Mouse (Mus musculus) spleen, adult 18-20 months (tissue): ENCODE measurements around the gene Slc7a4.
A peak's percentile ranks its signal among the peaks of the same experiment; 100 is the strongest.
"Not testable (repeated sequence)": the region's sequence is repeated elsewhere in the genome, so short reads cannot be mapped to it uniquely, and the experiment has no call there.

Experiments
- DNase-seq, 2 experiments: peaks; one replicate each; pipeline ENCODE4 v3.0.0; 2022; ENCODE audit warnings: mixed read lengths in 2 of 2

Gene Slc7a4

GRCm38 (mm10) chr16:17583064-17583463 lies at the start of gene Slc7a4:
Gene Slc7a4, minus strand, starts transcription at chr16:17583214.
- DNase-seq: no peak

DNA sequence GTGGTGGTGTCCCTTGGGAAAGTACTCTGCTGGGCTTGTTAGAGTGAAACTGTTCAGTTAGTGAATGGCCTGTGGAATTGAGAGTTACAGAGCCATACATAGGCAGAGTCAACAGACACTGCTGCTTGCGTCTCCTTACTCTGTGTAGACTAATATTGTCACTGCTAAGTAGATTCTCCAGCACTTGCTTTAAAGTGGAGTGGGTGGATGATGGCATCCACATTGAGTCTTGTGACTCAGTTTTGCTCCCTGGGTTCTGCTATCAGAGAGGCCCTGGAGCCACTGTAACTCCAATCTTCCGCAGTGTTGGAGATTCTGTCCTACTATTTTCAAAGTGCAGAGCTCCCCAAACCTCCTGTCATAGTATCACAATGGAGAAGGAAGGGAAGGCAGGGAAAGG lies 49.6 kb upstream of the Slc7a4 start:
- no peak for DNase-seq

DNA sequence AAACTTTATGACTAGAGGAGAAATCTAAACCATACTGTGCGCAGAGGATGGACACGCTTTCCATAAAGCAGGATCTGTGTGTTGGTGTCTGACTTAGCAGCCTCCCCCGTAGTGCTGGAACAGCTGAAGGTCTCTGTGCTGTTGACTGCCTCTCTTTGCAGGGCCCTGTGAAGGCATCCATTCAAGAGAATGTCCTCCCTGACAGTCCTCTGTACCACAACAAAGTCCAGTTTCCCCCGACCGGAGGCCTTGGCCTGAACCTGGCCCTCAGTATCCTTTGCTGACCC lies 43.2 kb upstream of the Slc7a4 start:
- no peak for DNase-seq

DNA sequence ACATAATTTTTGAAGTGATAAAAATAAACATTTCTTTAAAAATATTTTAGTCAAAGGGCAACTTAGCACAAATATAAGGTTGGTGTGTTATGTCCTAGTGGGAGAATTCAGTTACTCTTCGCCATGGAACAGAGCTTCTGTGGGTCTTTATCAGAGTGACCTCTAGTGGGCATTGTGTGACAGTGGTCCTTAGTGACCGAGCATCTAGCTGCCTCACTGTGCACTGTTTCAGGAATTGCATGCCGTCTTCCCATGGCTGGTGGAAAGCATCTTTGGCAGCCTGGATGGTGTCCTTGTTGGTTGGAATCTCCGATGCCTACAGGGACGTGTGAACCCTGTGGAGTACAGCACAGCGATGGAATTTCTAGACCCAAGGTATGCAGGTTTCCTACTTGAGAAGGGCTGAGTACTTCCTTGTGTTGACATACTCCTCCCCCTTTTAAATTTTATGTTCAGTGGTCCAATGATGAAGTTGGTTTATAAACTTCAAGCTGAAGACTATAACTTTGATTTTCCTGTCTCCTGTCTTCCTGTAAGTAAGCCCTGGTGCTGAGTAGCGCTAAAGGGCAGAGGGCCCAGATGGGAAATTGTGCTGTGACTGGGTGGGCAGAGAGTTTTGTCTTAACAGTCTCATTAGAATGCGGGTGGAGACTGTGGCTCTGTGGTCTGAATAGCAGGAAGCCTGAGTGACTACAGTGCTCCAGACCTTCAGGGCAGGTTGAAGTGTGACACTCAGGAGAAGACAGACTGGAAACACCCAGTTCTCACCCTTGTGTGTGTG lies 42.7 kb upstream of the Slc7a4 start:
- DNase-seq: no peak

DNA sequence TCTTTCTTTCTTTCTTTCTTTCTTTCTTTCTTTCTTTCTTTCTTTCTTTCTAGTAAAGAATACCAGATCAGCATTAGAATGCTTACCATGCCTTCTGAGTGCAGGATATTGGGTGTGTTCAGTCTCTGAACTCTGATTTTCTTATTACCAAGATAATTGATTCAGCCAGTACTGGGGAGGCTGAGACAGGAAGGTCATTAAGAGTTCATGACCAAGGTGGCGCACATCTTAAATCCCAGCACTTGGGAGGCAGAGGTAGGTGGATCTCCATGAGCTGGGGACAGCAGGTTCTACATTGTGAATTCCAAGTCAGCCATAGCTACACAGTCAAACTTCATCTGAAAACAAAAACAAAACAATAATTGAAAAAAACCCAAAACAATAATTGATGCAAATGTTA lies 38.9 kb upstream of the Slc7a4 start:
- DNase-seq: no peak

DNA sequence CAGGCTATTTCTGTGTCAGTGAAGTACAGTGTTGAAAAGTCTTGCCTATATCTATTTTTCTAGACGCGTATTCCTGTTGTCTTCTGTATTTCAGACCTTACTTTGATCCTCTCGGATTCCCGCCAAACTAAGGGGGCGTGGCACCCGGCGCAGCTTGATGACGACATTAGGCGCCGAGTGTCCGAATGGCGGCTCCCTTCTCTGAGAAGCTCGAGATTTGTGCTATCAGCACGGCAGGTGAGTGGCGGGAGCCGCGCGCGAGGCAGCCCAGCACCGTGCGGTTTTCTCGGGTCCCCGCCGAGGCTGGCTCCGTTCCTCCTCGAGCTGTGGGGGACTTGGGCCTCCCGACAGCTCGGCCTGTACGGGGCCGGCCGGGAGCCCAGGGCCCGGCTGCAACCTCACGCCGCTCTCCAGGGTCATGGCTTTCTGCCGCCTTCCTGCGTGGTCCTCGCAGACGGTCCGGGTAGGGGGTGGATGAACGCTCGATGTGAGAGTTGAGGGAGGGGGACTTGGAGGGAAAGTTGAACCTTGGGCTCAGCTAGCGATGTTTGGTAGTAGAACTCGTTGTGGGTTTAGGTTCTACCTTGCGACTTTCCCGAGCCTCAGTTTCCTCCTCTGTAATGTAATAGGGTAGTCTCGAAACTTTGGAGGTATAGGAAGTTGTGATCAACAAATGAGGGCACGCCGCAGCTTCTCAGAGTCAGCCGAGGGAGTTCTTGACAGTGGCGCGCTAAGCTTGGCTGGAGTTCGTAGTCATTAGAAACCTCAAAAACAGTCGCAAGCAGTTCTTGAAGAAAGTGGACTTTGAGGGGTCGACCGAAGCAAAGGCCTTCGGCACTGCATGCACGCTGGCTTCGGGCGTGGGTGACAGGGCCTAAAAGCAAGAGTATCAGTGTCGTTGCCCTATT lies 36.4 kb upstream of the Slc7a4 start, which contains the start of gene Smpd4:
Gene Smpd4 (plus strand): TSS at position 157 of the 908 bp plus-strand sequence.
- peak; percentile 75 to 94 for DNase-seq

GRCm38 (mm10) chr16:17617922-17618565 lies 35.0 kb upstream of the Slc7a4 start:
- DNase-seq: peak; percentile 19 to 55

GRCm38 (mm10) chr16:17616212-17616611 lies 33.2 kb upstream of the Slc7a4 start:
- DNase-seq: no peak

DNA sequence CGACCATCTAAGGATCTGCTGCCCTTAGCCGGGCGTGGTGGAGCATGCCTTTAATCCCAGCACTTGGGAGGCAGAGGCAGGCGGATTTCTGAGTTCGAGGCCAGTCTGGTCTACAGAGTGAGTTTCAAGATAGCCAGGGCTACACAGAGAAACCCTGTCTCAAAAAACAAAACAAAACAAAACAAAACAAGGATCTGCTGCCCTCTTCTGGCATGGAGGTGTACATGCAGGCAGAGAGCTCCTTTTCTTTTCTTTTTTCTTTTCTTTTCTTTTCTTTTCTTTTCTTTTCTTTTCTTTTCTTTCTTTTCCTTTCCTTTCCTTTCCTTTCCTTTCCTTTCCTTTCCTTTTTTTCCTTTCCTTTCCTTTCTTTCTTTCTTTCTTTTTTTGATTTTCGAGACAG lies 31.7 kb upstream of the Slc7a4 start:
- DNase-seq: not testable (repeated sequence)

- DNase-seq: no peak
Measured at GRCm38 (mm10) chr16:17611383-17611782, 28.4 kb upstream of the Slc7a4 start.

DNA sequence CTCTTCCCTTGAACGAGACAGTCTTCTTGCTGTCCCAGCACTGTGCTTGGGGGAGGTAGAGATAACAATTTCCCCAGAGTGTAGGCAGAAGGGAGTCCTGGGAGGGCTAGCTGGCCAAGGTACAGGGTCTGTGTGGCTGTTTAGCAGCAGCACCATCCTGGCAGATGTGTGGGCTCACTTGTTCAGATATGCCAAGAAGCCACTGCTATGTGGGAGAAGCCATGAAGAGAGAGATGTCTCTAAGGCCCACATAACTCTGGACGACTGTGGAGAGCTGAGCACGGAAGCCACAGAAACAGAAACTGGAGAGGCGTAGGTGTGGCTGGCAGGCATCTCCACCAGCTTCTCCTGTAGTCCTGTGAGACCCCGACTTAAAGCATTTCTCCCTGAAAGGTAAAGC lies 22.7 kb upstream of the Slc7a4 start:
- no peak for DNase-seq

DNA sequence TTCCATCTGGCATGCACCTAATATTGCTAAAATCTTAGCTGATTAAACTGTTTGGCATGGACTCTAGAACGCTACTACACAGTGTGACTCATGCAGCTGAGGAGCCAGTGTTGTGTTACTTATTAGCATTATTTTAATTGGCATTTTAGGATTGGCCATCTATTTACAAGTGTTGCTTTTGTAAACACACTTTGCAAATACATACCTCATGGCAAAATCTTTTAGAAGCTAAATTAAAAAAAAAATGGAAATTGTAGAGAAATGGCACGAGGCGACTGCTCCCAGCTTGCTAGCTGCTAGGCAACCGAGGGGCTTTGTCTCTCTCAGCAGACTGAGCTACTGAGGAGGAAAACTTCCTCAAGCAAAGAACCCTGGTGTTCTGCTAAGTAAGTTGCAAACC lies 21.9 kb upstream of the Slc7a4 start:
- no peak for DNase-seq

DNA sequence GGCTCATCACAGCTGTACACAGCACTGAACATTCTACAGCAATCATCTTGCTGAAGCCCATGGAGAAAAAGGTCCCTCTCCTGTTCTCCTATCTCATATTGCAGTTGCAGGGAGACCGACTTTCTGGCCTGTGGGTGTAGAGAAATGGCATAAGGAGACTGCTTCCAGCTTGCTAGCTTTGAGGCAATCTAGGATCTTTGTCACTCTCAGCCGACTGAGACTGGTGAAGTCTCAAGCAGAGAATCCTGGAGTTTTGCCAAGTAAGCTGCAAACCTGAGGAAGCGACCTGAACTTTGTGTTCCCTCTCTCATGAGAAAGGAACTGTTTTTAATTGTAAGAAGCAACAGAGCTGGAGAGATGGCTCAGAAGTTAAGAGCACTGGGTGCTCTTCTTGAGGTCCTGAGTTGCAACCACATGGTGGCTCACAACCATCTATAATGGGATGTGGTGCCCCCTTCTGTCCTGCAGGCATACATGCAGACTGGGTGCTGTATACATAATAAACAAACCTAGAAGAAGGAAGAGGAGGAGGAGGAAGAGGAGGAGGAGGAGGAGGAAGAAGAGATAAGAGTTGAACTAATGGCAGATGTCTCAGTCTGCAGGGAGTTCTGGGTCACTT lies 18.0 kb upstream of the Slc7a4 start:
- no peak for DNase-seq

GRCm38 (mm10) chr16:17590731-17591130 lies 7.7 kb upstream of the Slc7a4 start:
- DNase-seq: no peak

GRCm38 (mm10) chr16:17584555-17584954 lies 1.5 kb upstream of the Slc7a4 start:
- no peak for DNase-seq

DNA sequence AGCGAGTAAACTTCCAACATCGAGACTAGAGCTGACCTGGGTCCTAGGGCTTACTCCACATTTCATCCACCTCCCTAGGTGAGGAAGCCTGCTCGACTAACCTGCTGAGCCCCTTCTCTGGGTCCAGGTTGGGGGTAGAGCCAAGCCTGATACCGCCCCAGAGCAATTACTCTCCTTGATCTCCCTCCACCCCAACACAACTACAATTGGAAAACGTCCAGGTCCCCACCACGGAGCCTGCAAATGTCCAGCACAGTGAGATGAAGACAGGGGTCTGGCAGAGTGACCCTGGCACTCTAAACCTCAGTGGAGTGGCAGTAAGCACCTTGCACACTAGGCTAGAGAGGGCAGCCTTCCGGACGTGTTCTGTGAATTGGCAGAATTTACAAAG lies 6.2 kb downstream of the Slc7a4 start:
- no peak for DNase-seq

GRCm38 (mm10) chr16:17575870-17576824 lies 6.9 kb downstream of the Slc7a4 start:
- no peak for DNase-seq

DNA sequence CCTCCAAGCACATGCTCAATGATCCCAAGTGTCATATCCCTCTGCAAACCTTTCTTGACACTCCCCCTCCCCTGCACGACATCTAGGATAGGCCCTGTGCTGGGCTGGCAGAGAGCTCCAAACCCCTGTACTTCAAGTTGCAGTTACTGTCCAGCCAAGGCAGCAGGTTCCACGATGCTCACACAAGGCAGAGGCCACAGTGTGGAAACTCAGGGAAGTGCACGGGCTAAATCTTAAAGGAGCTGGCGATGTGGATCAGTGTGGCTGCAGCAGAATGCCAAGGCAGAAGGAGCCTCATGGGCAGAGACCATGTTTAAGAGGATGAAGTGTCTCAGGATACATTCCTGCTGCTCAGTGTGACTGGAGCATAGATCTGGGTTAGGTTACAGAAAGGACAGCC lies 16.8 kb downstream of the Slc7a4 start:
- no peak for DNase-seq

DNA sequence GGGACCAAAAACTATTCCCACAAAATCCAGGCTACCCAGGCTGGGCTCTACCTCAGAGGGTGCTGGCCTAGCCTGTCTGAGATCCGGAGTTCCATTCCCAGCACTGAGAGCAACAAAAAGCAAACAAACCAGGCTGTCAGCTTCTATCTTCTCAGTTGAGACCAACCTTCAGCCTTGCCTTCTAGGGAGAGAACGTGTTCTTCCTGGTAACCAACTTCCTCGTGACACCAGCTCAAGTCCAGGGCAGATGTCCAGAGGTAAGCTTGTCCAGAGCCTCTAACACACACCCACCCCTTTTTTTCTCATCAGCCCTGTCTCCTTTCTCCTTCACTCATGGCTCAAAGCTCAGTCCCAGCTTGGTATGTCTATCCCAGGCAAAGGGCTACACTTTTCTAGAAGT lies 18.2 kb downstream of the Slc7a4 start:
- DNase-seq: no peak

- no peak for DNase-seq
Measured at GRCm38 (mm10) chr16:17564221-17564620, 18.8 kb downstream of the Slc7a4 start.

DNA sequence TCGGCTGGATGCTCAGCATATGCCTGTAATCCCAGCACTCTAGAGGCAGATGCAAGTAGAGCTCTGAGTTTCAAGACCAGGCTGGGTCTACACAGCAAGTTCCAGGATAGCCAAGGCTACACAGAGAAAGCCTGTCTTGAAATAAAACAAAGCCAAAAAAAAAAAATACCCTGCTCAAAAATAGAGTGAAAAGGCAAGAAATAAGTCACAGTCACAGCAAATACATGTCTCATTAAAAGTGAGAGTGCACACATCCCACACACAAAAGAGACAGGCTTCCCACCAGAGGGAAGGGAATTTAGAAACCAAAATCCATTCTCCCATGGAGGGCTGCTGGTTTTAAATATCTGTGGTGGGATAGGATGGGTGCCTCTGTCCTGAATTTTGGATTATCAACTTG lies 19.4 kb downstream of the Slc7a4 start:
- DNase-seq: no peak

- DNase-seq: no peak
Measured at GRCm38 (mm10) chr16:17561751-17562208, 21.2 kb downstream of the Slc7a4 start, which contains the start of gene P2rx6. Gene P2rx6, plus strand, starts transcription at chr16:17561885.
